Mouse (Mus musculus): ENCODE measurements at regions not wholly inside any gene's neighbourhood (a gene's known extent, or its start where the extent isn't known, plus 50 kb on each side); places are given as distances from the start of the nearest gene placed in this dataset.

DNA sequence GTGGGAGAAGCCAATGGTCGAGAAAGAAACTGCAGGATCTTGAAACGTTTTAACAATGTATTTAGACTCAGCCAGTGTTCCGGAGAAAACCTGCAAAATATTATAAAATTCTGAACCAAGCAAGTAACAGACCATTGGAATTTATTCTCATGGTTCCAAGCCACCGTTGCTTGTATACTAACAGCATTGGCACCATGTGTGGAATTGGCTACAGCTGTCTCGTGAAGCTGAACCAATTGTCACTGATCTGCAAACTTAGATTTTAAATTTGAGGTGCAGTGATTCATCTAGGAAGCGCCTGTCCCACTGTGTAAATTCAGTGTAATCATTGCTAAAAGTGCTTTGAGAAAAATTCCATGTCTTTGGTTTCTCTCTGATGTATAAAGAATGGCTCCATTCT, 137.8 kb upstream of the Ube2e3 start:
- Histone ChIP-seq H3K27ac (ENCODE audit: low read length) (no peak overlapping the region), H3K9me3 (replicated peaks; ENCODE audit: control insufficient read depth, low read length) (no peaks in the 10 kb centered on the region), H3K4me1 (ENCODE audit: control insufficient read depth, low read depth, low read length) (no peaks in the 10 kb centered on the region), H3K27me3 (ENCODE audit: control insufficient read depth, insufficient read depth, low read depth, low read length) (no peaks in the 10 kb centered on the region), H3K4me2 (ENCODE audit: low read depth, low read length) (no peak overlapping the region), H3K4me3 (ENCODE audit: low read depth, low read length) (no peak overlapping the region), H3K36me3 (ENCODE audit: control insufficient read depth, insufficient read depth) (no peaks in the 10 kb centered on the region), H3K9ac (ENCODE audit: low read depth, low read length) (no peak overlapping the region)
- no peak for ATAC-seq (ENCODE audit: low read depth)
- 65% methylated on average over 6 of the region's 6 CpGs for WGBS (ENCODE audit: insufficient replicate concordance)

DNA sequence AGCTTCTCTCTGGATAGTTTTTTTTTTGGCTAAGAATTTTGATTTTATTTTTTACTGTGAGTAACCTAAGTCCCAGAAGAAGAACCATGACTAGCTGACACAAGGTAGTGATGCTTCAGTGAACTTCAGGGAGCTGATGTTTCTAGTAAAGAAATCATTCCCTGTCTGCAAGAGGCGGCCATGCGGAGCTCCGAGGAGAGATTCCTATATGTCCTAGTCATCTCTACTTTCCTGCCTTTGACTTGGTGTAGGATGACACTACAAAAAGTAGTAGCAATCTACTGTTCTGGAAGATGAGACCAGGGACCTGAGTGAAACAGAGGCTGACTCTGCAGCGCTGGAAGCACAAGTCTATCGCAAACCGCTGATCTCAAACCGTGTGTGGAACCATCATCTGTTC, 141.9 kb upstream of the Ube2e3 start:
- Histone ChIP-seq H3K4me2 (ENCODE audit: low read depth, low read length) (no peak overlapping the region), H3K27me3 (ENCODE audit: control insufficient read depth, insufficient read depth, low read depth, low read length) (no peaks in the 10 kb centered on the region), H3K4me3 (ENCODE audit: low read depth, low read length) (no peak overlapping the region), H3K27ac (ENCODE audit: low read length) (no peak overlapping the region), H3K4me1 (ENCODE audit: control insufficient read depth, low read depth, low read length) (no peaks in the 10 kb centered on the region), H3K9me3 (replicated peaks; ENCODE audit: control insufficient read depth, low read length) (no peaks in the 10 kb centered on the region), H3K36me3 (ENCODE audit: control insufficient read depth, insufficient read depth) (no peaks in the 10 kb centered on the region), H3K9ac (ENCODE audit: low read depth, low read length) (no peak overlapping the region)
- 88% methylated on average over 7 of the region's 7 CpGs for WGBS (ENCODE audit: insufficient replicate concordance)
- ATAC-seq (ENCODE audit: low read depth) = no peak

DNA sequence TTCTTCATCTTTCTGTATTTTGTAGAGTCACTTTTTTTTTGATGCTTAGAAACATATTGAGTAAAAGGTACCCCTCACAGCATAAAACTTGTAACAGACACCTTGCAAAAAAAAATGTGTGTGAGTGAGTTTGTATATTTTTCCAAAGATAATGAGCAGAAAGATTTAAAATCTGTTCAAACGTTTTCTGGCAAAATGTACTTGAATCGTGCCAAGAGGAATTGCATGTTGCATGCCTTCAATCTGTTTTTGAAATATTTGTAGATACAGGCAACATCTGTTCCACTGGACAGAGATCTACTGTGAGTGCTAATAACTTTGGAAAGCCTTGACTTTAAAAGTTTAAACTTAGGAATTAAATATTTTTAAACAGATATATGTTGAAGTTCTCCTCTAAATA, 143.5 kb upstream of the Ube2e3 start:
- Histone ChIP-seq H3K4me3 (ENCODE audit: low read depth, low read length) (no peak overlapping the region), H3K9me3 (replicated peaks; ENCODE audit: control insufficient read depth, low read length) (no peaks in the 10 kb centered on the region), H3K9ac (ENCODE audit: low read depth, low read length) (no peak overlapping the region), H3K36me3 (ENCODE audit: control insufficient read depth, insufficient read depth) (no peaks in the 10 kb centered on the region), H3K4me2 (ENCODE audit: low read depth, low read length) (no peak overlapping the region), H3K4me1 (ENCODE audit: control insufficient read depth, low read depth, low read length) (peaks cover 7% of the 10 kb centered on the region), H3K27ac (ENCODE audit: low read length) (no peak overlapping the region), H3K27me3 (ENCODE audit: control insufficient read depth, insufficient read depth, low read depth, low read length) (no peaks in the 10 kb centered on the region)
- ATAC-seq (ENCODE audit: low read depth) = no peak
- 45% methylated on average over 2 of the region's 2 CpGs for WGBS (ENCODE audit: insufficient replicate concordance)

DNA sequence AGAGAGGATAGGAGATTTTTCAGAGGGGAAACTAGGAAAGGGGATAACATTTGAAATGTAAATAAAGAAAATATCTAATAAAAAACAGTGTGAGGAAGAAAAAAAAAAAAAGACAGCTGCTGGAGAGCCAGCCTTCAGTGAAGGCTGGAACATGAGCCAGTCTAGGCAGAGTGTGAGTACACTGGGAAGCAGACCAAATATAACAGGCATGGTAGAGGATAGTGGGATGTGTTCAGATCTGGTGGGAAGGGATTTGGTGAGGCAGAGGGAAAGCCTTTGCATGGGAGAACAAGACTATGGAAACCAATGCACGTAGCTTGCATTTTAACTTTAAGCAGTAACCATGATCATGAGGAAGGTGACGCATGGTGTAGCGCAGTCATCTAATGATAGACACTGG, 144.5 kb upstream of the Ube2e3 start:
- Histone ChIP-seq H3K4me3 (ENCODE audit: low read depth, low read length) (no peak overlapping the region), H3K36me3 (ENCODE audit: control insufficient read depth, insufficient read depth) (no peaks in the 10 kb centered on the region), H3K9ac (ENCODE audit: low read depth, low read length) (no peak overlapping the region), H3K4me2 (ENCODE audit: low read depth, low read length) (no peak overlapping the region), H3K27me3 (ENCODE audit: control insufficient read depth, insufficient read depth, low read depth, low read length) (no peaks in the 10 kb centered on the region), H3K4me1 (ENCODE audit: control insufficient read depth, low read depth, low read length) (peaks cover 15% of the 10 kb centered on the region), H3K9me3 (replicated peaks; ENCODE audit: control insufficient read depth, low read length) (no peaks in the 10 kb centered on the region), H3K27ac (ENCODE audit: low read length) (no peak overlapping the region)
- WGBS (ENCODE audit: insufficient replicate concordance) = 88% methylated on average over 3 of the region's 3 CpGs
- ATAC-seq (ENCODE audit: low read depth) = no peak

DNA sequence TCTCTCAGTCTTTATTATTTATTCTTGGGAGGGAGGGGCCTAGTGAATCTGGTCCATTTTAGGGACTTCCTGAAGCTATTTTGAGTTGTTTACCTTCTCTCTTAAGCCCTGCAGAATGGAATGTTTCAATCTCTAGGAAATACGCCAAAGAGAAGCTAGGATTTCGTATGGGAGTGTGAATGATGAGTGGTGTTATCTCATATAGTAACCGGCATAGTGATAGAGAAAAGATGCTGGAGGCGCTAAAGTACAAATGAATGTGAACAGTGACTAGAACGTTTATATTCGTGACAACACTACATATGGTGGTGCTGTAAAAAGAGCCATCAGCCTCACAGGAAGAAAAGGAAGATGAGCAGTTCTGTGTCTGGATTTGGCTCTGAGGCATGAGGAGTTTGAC, 145.2 kb upstream of the Ube2e3 start:
- Histone ChIP-seq H3K4me1 (ENCODE audit: control insufficient read depth, low read depth, low read length) (peaks cover 16% of the 10 kb centered on the region), H3K27ac (ENCODE audit: low read length) (no peak overlapping the region), H3K27me3 (ENCODE audit: control insufficient read depth, insufficient read depth, low read depth, low read length) (no peaks in the 10 kb centered on the region), H3K9me3 (replicated peaks; ENCODE audit: control insufficient read depth, low read length) (no peaks in the 10 kb centered on the region), H3K4me2 (ENCODE audit: low read depth, low read length) (no peak overlapping the region), H3K36me3 (ENCODE audit: control insufficient read depth, insufficient read depth) (no peaks in the 10 kb centered on the region), H3K9ac (ENCODE audit: low read depth, low read length) (no peak overlapping the region), H3K4me3 (ENCODE audit: low read depth, low read length) (no peak overlapping the region)
- ATAC-seq (ENCODE audit: low read depth) = no peak
- WGBS (ENCODE audit: insufficient replicate concordance) = 70% methylated on average over 6 of the region's 6 CpGs

DNA sequence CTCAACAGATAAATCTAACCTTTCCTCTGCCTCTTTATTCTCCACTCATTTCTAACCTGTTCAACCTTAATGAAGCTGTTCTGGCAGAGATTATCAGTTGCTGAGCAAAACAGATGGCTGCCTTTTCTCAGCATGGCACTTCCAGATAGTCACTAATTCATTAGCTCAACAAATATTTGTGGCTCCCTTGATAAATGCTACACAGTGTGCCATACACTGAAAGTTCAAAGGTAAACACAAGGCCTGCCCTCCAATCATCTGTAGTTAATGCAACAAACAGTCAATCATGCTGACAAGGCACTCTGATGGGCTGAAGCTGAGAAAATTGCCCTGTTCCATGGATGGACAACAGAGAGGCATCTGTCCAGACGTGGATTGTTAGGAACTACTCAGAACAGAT, 149.4 kb upstream of the Ube2e3 start:
- Histone ChIP-seq H3K36me3 (ENCODE audit: control insufficient read depth, insufficient read depth) (no peaks in the 10 kb centered on the region), H3K27ac (ENCODE audit: low read length) (peak overlapping the region; percentile 90), H3K4me2 (ENCODE audit: low read depth, low read length) (peak overlapping the region; percentile 51), H3K4me3 (ENCODE audit: low read depth, low read length) (peak overlapping the region; percentile 43; the same call in 1 of the 2 replicates), H3K4me1 (ENCODE audit: control insufficient read depth, low read depth, low read length) (peaks cover 29% of the 10 kb centered on the region), H3K9me3 (replicated peaks; ENCODE audit: control insufficient read depth, low read length) (no peaks in the 10 kb centered on the region), H3K9ac (ENCODE audit: low read depth, low read length) (peak overlapping the region; percentile 37; the same call in 1 of the 2 replicates), H3K27me3 (ENCODE audit: control insufficient read depth, insufficient read depth, low read depth, low read length) (no peaks in the 10 kb centered on the region)
- WGBS (ENCODE audit: insufficient replicate concordance) = 42% methylated on average over 1 of the region's 1 CpGs
- ATAC-seq (ENCODE audit: low read depth) = peak; percentile 87

DNA sequence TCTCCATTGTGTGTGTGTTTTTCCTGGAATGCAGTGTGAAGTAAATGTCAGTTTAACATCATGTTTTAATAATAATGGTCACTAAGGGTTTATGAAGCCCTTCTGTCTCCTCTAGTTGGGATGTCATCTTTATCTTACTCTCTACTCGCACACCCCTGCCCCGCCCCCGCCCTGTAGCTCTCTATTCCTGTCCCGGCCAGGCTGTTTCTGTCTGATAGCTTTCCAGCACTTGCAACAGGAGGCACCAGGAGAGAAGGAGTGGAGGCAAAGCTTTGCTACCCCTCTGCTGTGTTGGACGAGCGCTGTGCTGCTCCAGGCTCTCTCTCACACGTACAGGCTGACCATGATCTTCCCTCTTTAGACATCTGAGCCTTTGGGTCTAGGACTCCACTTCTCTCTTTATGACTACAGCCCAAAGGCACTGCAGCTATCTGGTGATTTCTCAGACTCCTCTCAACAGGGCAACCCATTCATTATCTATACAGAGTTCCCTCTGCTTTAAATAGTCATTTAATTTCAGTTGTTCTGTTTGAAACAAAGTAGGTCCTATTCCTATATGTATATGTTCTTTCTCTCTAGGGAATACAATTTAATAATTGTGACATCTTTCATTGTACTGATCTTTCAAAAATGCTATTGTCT, 151.6 kb upstream of the Ube2e3 start:
- Histone ChIP-seq H3K4me2 (ENCODE audit: low read depth, low read length) (peak overlapping the region; percentile 69), H3K36me3 (ENCODE audit: control insufficient read depth, insufficient read depth) (no peaks in the 10 kb centered on the region), H3K27ac (ENCODE audit: low read length) (peak overlapping the region; percentile 95), H3K4me1 (ENCODE audit: control insufficient read depth, low read depth, low read length) (peaks cover 29% of the 10 kb centered on the region), H3K27me3 (ENCODE audit: control insufficient read depth, insufficient read depth, low read depth, low read length) (no peaks in the 10 kb centered on the region), H3K4me3 (ENCODE audit: low read depth, low read length) (peak overlapping the region; percentile 29), H3K9ac (ENCODE audit: low read depth, low read length) (peak overlapping the region; percentile 57), H3K9me3 (replicated peaks; ENCODE audit: control insufficient read depth, low read length) (no peaks in the 10 kb centered on the region)
- WGBS (ENCODE audit: insufficient replicate concordance) = 23% methylated on average over 7 of the region's 7 CpGs
- peak; percentile 91 for ATAC-seq (ENCODE audit: low read depth)

DNA sequence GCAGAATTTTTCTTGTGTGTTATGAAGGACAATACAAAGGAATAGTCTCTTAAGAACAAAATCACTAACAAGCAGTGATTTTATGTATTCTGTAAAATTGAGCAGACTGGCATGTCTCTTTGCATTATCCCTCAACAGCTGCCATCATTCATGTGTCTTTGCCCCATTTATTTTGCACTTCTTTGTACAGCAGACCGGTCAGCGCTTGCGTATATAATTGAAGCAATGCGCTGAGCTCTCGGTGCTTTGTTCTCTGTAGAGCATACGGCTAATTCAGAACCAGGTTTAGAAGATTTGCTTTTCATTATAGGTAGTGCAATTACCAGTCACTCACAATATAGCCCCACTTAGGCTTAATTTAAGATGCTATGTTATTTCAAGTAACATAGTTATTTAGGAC, 173.1 kb upstream of the Ube2e3 start:
- Histone ChIP-seq H3K9ac (ENCODE audit: low read depth, low read length) (no peak overlapping the region), H3K4me3 (ENCODE audit: low read depth, low read length) (no peak overlapping the region), H3K4me1 (ENCODE audit: control insufficient read depth, low read depth, low read length) (no peaks in the 10 kb centered on the region), H3K36me3 (ENCODE audit: control insufficient read depth, insufficient read depth) (no peaks in the 10 kb centered on the region; the same call in 1 of the 2 replicates), H3K4me2 (ENCODE audit: low read depth, low read length) (no peak overlapping the region), H3K27me3 (ENCODE audit: control insufficient read depth, insufficient read depth, low read depth, low read length) (no peaks in the 10 kb centered on the region; the same call in none of the 2 replicates), H3K9me3 (replicated peaks; ENCODE audit: control insufficient read depth, low read length) (no peaks in the 10 kb centered on the region), H3K27ac (ENCODE audit: low read length) (no peak overlapping the region)
- no peak for ATAC-seq (ENCODE audit: low read depth)
- 84% methylated on average over 6 of the region's 6 CpGs for WGBS (ENCODE audit: insufficient replicate concordance)

DNA sequence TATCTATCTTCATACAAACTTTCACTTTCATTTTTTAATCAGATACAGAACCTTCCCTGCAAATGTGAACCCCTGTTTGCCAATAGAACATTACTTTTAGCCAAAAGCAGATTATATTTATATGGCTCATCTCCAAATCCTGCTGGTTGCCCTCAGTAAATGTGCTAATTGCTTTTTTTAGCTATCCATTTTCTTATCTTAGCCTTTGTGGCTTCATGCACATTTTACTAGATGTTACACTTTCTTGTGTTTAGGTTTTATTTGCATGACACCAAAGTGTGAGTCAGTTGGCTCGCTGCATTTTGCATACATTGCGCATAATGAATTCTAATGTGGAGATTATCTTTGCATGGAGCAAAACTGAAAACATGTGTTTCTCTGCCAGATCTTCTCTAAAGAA, 211.3 kb upstream of the Ube2e3 start:
- Histone ChIP-seq H3K4me3 (ENCODE audit: low read depth, low read length) (no peak overlapping the region), H3K4me2 (ENCODE audit: low read depth, low read length) (no peak overlapping the region), H3K27me3 (ENCODE audit: control insufficient read depth, insufficient read depth, low read depth, low read length) (no peaks in the 10 kb centered on the region), H3K4me1 (ENCODE audit: control insufficient read depth, low read depth, low read length) (no peaks in the 10 kb centered on the region), H3K9me3 (replicated peaks; ENCODE audit: control insufficient read depth, low read length) (no peaks in the 10 kb centered on the region), H3K36me3 (ENCODE audit: control insufficient read depth, insufficient read depth) (no peaks in the 10 kb centered on the region), H3K27ac (ENCODE audit: low read length) (no peak overlapping the region), H3K9ac (ENCODE audit: low read depth, low read length) (no peak overlapping the region)
- no peak for ATAC-seq (ENCODE audit: low read depth)
- WGBS (ENCODE audit: insufficient replicate concordance) = 74% methylated on average over 2 of the region's 2 CpGs
